Mouse (Mus musculus) layer of hippocampus, adult 8-10 months (tissue): Measurements from ENCODE around the gene Flywch2. TPM values are rescaled to one million over a fixed set of nuclear protein-coding genes. Genes with fewer than 3 reads are reported as not detected.

ENCODE experiments used
- DNase-seq, 2 experiments: peaks; one replicate each; pipeline ENCODE4 v3.0.0; 2022; ENCODE audit warnings: low spot score in 2 of 2
- total RNA-seq, 4 experiments: library from RNA; stranded (reverse); gene quantifications; 2 replicates each; pipeline ENCODE4 v1.2.4; 2022

The Flywch2 gene
- total RNA-seq = 10 to 100 TPM in 2 of 4 experiments, 1 to 10 TPM in 2; 8.1 to 11.7 (median 10.1) TPM

DNA sequence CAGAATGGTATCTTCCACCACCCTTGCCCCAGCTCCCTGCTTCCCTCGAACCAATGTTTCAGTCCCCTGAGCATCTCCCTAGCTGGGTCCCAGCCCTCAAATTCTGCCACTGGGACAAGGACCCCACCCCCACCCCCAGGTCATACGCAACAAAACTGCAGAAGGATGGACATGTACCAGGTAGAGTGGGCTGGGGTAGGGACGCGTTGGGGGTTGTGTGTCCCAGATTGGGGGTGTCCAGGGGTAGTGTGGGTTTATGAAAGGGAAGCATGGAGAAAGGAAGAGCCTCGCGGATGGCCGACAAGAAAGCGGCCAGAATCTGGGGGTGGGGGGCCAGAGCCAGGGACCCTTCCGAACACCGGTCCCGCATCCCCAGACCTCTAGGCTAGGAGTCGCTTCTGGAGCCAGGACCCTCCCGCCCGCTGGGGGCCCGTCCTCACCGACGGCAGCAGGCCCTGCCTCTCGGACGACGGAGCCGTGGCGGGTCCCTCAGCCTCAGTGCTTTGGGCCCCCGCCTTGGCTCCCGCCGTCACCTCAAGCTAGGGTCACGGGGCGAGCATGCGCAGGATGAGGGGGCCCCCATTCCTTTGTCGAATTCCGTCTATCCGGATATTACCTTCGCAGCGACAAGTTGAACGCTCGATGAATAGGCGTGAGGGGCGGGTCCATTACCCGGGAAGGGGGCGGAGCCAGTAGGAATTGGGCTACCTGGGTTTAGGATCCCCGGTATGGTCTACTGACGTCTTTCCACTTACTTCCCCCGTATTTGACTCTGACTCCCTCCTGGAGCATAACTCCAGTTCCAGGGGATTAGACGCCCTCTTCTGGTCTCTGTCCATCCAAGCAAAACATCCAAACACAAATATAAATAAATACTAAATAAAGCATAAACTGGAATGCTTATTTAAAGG, at the start of gene Flywch2:
Gene Flywch2, minus strand, starts transcription at position 521 of the 911 bp plus-strand sequence.
- peak; percentile 87 to 93 for DNase-seq

DNA sequence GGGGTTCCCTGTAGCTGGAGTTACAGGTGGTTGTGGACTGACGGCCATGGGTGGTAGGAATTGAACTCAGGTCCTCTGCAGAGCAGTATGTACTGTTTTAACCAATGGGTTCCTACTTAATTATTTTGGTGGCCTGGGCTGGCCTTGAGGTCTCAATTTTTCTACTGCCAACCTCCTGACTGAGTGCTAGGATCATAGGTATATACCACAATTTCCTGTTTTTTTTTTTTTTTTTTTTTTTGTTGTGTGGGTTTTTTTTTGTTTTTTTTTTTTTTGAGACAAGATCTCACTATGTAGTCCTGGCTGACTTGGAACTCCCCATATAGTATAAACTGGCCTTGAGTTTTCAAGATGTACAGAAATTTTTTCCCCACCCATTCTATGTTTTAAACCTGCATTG, 45.3 kb upstream of the Flywch2 start:
- DNase-seq = no peak

DNA sequence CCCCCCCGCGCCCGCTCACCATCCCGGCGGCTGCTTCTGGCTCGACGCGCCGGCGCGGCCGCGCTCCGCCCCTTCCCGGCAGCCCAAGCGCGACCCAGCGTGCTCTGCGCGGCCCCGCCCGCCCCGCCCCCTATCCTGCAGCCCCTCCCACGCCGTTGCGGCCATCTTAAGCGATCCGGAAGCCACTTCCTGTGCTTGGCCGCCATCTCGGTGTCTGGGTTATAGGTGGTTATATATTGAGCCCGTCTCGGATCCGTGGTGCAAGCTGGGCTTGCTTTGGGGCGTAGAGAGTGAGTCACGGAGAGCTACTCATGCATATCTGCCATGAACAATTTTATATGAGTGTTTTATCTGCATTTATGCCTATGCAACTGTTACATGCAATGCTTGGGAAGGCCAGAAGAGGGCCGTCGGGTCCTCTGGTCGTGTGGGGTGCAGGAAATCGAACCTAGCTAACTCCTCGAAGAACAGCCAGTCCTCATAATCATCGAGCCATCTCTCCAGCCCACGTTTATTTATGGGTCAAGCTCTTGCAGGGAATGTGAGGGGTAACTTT, 43.3 kb upstream of the Flywch2 start, which contains the start of gene Elob:
Gene Elob, minus strand, starts transcription at position 73 of the 556 bp plus-strand sequence.
- DNase-seq = peak; percentile 84 to 85

DNA sequence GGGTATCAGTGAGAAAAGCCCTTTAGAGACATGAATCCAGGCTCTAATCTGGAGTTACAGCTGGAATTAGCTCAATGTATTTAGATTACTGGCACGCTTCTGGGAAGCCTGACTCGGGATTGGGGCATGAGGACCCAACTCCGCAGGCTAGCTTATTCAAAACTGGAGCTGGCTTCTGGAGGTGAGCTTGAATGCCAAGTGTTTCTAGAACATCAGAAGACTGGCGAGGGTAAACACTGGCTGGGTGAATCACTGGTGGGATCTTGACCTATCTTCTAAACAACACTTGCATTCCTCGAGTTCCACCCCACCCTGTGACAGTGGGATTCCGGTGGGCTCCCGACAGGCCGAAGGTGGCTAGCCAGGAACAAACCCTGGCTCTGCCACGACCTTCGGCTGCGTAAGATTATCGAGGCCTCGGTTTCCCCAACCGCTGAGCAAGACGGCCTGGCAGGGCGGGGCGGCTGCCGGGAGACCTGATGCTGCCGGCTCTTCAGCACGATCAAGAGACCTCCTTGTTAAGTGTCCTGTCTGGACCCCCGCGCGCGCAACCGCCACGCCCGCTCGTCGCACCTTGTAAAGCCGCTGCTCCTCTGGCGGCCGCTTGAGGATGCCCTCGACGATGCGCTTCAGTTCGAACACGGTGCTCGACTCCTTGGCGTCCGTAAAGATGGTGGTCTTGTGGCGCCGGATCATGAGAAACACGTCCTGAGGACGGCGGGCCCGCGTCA, 42.6 kb upstream of the Flywch2 start:
- peak in 1 of 2 experiments; percentile 68 for DNase-seq

DNA sequence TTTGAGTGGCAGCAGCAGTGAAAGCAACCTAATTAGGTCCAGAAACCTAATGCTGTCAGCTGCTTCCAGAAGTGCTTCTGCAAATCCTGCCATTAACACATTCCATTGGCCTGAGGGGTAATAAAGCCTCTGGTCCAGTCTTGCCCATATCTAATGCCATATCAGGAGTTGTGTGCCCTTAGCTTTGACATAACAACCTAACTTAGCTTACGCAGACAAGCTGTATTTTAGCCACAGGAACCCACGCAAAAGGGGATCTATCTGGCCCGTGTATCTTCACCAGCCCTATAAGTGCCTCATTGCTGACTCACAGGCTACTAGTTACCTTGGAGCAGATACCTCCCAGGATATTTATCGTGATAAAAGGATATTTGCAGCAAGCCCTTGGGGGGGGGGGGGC, 39.7 kb upstream of the Flywch2 start:
- no peak for DNase-seq

DNA sequence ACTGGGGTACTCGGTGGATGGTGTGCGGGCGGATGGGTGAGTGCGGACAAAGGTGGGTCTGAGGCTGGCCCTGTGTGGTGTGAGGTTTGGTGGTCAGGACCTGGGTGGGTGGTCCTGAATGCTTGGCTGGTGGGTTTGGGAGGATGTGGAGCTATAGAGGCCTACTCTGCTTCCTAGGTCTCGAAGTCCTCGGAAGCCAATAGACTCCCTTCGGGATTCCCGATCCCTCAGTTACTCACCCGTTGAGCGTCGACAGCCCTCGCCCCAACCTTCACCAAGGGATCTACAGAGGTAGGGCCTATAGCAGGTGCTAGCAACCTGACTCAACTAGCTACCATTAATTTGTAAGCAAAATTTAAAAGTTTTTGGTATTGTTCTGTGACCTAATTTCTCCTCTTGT, 37.7 kb upstream of the Flywch2 start:
- DNase-seq = no peak

DNA sequence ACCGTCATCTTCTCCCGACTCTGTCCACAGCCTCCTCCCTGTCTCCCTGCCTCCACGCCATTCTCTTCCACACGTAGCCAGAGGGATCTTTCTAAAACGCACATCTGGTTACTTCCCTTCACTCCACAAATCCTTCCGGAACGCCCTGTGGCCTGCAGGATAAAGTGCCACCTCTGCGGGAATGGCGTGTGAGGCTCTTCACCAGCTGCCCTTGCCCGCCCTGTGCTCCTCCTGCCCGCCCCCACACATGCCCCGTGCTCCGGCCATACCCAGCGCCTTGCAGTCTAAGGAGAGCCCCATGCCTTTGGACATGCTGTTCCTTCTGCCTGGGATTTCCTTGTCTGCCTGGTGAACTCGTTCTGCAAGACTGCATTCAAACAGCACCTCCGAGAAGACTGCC, 37.1 kb upstream of the Flywch2 start:
- DNase-seq = no peak

DNA sequence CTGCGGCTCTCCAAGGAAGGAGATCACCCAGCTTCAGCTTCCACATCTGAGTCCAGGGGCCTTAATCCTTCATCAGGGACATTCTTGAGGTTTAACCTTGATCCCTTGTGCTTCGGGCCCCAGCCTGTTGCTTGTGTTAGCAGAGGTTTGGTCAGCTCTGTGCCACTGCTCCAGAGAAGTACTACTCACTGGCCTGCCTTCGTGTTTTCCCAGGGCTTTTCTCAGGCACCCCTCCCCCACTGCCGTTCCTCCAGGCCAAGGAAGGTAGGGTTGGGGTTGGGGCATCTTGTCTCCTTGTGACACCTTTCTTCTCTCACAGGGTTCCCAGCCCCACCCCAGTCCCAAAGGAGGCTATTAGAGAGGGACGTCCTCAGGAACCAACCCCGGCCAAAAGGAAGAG, 36.2 kb upstream of the Flywch2 start:
- DNase-seq = no peak

DNA sequence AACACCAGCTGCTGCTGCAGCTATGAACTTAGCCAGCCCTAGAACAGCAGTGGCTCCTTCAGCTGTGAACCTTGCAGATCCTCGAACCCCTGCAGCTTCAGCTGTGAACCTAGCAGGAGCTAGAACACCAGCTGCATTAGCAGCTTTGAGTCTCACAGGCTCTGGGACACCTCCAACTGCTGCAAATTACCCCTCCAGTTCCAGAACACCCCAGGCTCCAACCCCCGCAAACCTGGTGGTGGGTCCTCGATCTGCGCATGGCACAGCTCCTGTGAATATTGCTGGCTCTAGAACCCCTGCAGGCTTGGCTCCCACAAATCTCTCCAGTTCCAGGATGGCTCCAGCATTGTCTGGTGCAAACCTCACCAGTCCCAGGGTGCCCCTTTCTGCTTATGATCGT, 34.9 kb upstream of the Flywch2 start:
- DNase-seq = no peak

DNA sequence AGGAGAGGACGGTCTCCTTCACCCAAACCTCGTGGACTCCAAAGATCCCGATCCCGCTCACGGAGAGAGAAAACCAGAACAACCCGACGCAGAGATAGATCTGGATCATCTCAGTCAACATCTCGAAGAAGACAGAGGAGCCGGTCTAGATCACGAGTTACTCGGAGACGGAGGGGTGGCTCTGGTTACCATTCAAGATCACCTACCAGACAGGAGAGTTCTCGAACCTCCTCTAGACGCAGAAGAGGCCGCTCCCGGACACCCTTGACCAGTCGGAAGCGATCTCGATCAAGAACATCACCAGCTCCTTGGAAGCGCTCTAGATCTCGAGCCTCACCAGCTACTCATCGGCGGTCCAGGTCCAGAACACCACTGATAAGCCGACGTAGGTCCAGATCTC, 33.4 kb upstream of the Flywch2 start:
- no peak for DNase-seq

DNA sequence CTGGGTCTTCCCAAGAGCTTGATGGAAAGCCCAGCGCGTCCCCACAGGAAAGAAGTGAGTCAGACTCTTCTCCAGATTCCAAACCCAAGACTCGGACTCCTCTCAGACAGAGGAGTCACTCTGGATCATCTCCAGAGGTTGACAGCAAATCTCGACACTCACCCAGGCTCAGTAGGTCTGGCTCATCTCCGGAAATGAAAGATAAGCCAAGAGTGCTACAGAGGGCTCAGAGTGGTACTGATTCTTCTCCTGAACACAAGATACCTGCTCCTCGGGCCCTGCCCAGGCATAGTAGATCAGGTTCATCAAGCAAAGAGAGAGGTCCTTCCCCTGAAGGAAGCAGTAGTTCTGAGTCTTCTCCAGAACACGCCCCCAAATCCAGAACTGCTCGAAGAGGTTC, 32.7 kb upstream of the Flywch2 start:
- no peak for DNase-seq

DNA sequence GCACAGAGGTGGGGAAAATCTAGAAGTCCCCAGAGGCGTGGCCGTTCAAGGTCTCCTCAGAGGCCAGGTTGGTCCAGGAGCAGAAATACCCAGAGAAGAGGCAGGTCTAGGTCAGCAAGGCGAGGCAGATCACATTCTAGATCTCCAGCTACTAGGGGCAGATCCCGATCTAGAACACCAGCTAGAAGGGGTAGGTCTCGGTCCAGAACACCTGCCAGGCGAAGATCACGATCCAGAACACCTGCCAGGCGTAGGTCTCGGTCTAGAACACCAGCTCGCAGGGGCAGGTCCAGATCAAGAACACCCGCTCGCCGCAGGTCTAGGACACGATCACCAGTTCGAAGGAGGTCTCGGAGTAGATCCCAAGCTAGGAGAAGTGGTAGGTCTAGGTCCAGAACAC, 29.8 kb upstream of the Flywch2 start:
- no peak for DNase-seq

DNA sequence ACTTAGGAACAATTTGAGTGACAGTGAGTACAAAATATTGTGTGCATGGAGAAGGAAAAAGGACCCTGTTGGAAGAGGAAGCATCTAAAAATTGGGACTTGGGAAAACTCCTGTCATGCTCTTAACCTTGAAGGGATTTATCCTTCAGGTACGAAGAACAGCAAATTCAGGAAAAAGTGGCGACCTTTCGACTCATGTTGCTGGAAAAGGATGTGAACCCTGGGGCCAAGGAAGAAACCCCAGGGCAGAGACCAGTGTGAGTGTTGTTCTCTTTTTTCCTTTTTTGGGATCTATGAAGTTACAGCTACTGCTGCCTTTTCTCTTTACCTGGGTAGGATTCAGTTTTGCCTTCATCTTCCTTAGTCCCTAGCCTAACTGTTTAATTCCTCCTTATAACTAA, 22.0 kb upstream of the Flywch2 start:
- DNase-seq = no peak

DNA sequence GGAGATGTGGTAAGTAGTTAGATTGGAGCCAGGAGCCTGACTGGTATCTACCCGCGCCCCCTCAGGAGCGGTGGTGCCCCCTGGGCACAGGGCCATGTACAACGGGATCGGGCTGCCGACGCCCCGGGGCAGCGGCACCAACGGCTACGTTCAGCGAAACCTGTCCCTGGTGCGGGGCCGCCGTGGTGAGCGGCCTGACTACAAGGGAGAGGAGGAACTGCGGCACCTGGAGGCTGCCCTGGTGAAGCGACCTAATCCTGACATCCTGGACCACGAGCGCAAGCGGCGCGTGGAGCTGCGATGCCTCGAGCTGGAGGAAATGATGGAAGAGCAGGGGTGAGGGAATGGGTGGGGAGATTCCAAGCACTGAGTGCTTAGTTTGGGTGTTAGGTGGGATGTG, 21.0 kb upstream of the Flywch2 start:
- no peak for DNase-seq

DNA sequence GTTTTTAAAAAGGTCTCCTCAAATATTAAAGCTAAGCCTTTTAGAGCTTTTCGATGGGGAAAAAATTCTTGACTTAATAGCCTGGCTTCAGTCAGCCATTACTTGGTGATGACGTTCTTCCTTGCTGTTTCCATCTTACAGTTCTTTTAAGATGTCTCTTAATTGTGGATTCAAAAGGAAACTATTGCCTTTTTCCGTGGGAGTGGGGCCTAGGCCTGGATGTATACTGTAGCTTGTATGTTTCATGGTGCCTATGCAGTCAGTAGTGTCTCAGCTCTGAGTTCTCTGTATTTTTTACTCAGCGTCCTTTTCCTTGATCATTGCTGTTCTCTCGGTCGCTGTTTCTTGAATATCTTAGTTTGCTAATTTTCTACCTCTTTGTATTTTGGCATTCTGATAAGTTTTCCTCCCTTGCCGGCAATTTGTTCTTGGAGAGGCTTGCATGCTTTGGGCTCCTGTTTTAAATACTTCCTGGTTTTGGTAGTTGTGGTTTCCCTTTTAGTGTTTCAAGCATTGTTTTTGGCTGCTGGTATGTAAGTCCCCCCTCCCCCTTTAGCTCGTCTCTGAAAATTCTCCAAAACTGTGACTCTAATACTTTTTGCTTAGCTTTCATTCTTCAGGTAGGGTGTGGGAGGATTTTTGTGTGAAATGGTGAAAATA, 18.7 kb upstream of the Flywch2 start:
- DNase-seq = no peak

DNA sequence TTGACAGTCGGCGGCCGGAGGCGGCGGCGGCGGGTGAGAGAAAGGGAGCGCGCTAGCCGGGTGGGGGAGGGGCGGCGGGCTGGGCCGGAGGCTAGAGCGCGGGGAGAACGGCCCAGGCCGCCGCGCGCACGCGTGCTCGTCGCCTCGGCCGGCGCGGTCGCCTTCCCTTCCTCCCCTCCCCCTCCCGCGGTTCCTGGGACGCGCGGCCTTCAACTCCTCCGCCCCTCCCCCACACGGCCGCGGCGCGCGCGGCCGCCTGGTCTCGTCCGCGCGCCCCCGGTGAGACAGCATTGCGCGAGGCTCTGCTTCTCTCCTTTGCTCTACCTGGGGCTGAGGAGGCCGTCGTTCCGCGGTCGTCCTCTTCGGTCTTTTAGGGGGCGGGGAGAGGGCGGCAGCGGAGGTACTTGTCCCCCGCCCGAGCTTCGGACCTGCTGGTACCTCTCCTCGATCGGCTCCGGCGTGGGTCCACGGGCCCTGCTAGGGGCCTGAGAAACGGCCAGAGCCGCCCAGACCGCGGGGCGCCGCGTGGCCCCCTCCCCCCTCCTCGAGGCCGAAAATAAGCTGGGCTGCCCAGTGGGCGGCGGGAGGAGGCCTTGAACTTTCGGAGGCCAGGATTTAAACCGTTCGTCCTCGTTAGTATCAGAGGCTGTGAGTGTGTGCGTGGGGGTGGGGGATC, 17.6 kb upstream of the Flywch2 start:
- DNase-seq = peak in 1 of 2 experiments; percentile 50

DNA sequence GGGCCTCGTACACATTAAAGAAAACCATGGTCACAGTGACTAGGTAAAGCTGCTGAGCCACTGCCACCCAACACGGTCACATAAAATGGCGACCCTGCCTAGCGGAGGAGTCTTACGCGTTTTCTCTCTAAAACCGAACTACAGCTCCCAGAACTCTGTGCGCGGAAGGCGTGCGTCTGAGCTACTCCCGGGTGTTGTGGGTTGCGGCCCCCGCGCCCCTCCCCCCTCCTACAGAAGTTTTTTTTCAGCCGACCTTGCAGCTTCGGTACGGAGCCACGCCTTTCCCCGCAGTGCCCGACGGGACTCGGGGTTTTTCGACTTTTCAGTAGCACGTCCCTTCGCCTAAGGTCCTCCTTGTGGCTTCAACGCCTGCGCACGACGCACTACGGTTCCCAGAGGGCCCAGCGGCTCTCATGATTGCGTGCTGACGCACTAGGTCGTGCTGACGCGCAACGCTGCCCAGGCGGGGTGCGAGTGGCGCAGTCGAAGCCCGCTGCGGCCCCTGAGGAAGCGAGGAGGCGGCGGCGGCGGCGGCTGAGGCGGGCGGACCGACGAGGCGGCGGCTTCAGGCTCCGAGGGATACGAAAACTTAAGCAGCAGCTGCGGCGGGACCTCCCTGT, 17.0 kb upstream of the Flywch2 start:
- DNase-seq = peak; percentile 98 to 99

DNA sequence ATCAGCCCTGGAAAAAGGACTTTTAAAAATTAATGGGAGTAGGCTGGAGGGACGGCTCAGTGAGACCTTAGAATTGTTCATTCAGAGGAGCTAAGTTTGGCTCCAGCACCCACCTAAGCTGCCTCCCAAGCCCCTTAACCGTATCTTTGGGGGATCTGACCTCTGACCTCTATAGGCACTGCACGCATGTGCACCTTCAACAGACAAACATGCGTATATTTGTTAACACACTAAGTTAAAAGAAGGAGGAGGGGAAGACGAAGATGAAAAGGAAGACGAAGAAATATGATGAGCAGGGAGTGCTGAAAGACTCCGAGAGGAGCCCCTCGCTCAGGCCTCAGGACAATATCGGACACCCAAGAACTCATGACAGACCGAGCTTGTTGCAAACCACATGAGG, 15.7 kb upstream of the Flywch2 start:
- no peak for DNase-seq

DNA sequence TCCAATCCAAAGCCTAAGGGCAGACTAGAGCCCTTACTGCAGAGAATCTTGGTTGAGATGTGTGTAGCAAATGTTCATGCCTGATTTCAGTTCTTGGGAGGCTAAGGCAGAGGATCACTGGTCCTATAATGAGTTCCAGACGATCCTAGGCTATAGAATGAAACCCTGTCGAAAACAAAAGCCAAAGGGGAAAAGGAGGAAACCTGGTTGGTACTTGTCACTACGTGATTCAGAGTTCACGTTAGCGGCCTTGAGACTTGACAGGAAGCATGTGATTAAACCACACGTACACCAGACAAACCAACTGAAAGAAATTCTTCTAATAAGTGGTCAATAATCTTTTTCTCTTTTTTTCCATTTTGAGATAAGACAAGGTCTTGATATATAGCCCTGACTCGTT, 11.4 kb upstream of the Flywch2 start:
- DNase-seq = no peak

DNA sequence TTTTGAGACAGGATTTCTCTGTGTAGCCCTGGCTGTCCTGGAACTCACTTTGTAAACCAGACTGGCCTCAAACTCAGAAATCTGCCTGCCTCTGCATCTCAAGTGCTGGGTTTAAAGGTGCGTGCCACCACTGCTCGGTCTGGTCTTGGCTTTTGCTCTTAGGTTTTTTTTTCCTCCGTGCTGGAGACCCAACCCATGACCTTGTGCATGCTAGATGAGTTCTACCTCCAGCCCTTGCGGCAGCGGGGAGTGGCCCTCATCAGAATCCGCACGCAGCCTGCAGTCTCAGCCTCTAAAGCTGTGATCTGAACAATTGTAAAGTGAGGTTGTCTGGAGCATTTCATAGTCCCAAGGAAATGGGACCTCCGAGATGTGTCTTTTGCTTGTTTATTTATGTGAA, 9.4 kb upstream of the Flywch2 start:
- no peak for DNase-seq

DNA sequence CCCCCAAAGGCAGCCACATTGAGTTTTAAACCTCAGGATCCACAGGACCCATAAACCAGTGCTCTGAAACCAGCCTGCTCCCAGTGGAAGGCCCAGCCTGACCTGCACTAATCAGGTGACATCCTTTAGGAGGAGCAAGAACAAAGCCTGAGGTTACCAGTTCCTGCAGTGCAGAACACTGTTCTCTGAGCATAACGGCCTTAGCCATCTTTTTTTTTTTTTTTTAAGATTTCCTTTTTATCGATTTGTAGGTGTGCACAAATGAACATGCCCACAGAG, 5.1 kb upstream of the Flywch2 start:
- no peak for DNase-seq
